Mouse (Mus musculus) gastrocnemius, postnatal 36 days (tissue): ENCODE results near the gene Mavs. TPM values are rescaled to one million over a fixed set of nuclear protein-coding genes. Genes with fewer than 3 reads are reported as not detected.

Experiments used
- DNase-seq, 2 experiments: peaks; one replicate each; pipeline ENCODE4 v3.0.0; 2022
- intact Hi-C: fragments of 180-260 bp; cut with DNase I; formaldehyde crosslinking; loops from one replicate; pipeline ENCODE4 v1.15.1; 2025
- long read RNA-seq, 2 experiments: library from polyadenylated mRNA; stranded (forward); transcript quantifications; one replicate each; pipeline ENCODE4 v2.0.0; 2021
- total RNA-seq, 2 experiments: library from RNA; stranded (reverse); gene quantifications; 2 replicates each; pipeline ENCODE4 v1.2.3; 2021

Mavs gene
- total RNA-seq = 10 to 100 TPM; 35.9 to 58.0 TPM
- long read RNA-seq, experiment 1, transcript Mavs-201 (7 exons, 2,867 nt) = major isoform, 5 of 23 reads
- long read RNA-seq, experiment 1, transcript Mavs-202 (7 exons, 3,057 nt) = major isoform, 5 of 23 reads
- long read RNA-seq, experiment 1, partial matches to known transcripts = 6 of 23 reads
- long read RNA-seq, experiment 1, other reads (novel, unspliced or antisense) = 7 of 23 reads
- long read RNA-seq, experiment 2, transcript Mavs-202 (7 exons, 3,057 nt) = minor isoform, 15 of 57 reads
- long read RNA-seq, experiment 2, transcript Mavs-201 (7 exons, 2,867 nt) = major isoform, 17 of 57 reads
- long read RNA-seq, experiment 2, partial matches to known transcripts = 16 of 57 reads
- long read RNA-seq, experiment 2, other reads (novel, unspliced or antisense) = 9 of 57 reads

- intact Hi-C loops = no loop called here
- peak; percentile 91 to 96 for DNase-seq
Measured at GRCm38 (mm10) chr2:131233307-131234126, at the start of gene Mavs. Mavs (plus strand) TSS chr2:131234063.

GRCm38 (mm10) chr2:131186343-131186742, 47.5 kb upstream of the Mavs start:
- DNase-seq = no peak
- intact Hi-C loops = no loop called here

GRCm38 (mm10) chr2:131186771-131187601, 46.9 kb upstream of the Mavs start, which contains the start of the genes Cdc25b and Spef1:
Cdc25b (plus strand) TSS chr2:131186949.
Spef1 (minus strand) TSS chr2:131187282.
- peak; percentile 78 to 86 for DNase-seq
- intact Hi-C loops = no loop called here

- no peak for DNase-seq
- intact Hi-C loops = no loop called here
Measured at GRCm38 (mm10) chr2:131187602-131187922, 46.3 kb upstream of the Mavs start.

GRCm38 (mm10) chr2:131188311-131188710, 45.6 kb upstream of the Mavs start:
- DNase-seq = no peak
- intact Hi-C loops = no loop called here

GRCm38 (mm10) chr2:131189521-131190309, 44.1 kb upstream of the Mavs start:
- no peak for DNase-seq
- intact Hi-C loops = no loop called here

- DNase-seq = no peak
- intact Hi-C loops = no loop called here
Measured at GRCm38 (mm10) chr2:131190344-131191004, 43.4 kb upstream of the Mavs start.

- intact Hi-C loops = no loop called here
Measured at GRCm38 (mm10) chr2:131191005-131191390, 42.9 kb upstream of the Mavs start.

GRCm38 (mm10) chr2:131196606-131197316, 37.1 kb upstream of the Mavs start:
- DNase-seq = no peak
- intact Hi-C loops = no loop called here

More at GRCm38 (mm10) chr2:131191005-131191390, 42.9 kb upstream of the Mavs start:
- DNase-seq = no peak

GRCm38 (mm10) chr2:131200710-131201109, 33.2 kb upstream of the Mavs start:
- intact Hi-C loops = no loop called here
- DNase-seq = no peak

GRCm38 (mm10) chr2:131201262-131201661, 32.6 kb upstream of the Mavs start:
- intact Hi-C loops = no loop called here
- no peak for DNase-seq

- intact Hi-C loops = loop anchor here (2.0 kb wide), 1 partner anchor 23 kb away; the partner anchor contains the start of gene Cenpb
- no peak for DNase-seq
Measured at GRCm38 (mm10) chr2:131203816-131204409, 29.9 kb upstream of the Mavs start.

- intact Hi-C loops = loop anchor here (2.0 kb wide), 1 partner anchor 24 kb away; the partner anchor contains the start of gene Cenpb
- DNase-seq = peak; percentile 96 to 97
Measured at GRCm38 (mm10) chr2:131204410-131204981, 29.4 kb upstream of the Mavs start.

- intact Hi-C loops = loop anchor here (2.0 kb wide), 1 partner anchor 25 kb away; the partner anchor contains the start of gene Cenpb
- no peak for DNase-seq
Measured at GRCm38 (mm10) chr2:131205521-131206182, 28.2 kb upstream of the Mavs start.

- intact Hi-C loops = no loop called here
- no peak for DNase-seq
Measured at GRCm38 (mm10) chr2:131206778-131207177, 27.1 kb upstream of the Mavs start, which contains the start of gene Ap5s1. Ap5s1 (plus strand) TSS chr2:131207078.

- no peak for DNase-seq
- intact Hi-C loops = no loop called here
Measured at GRCm38 (mm10) chr2:131208356-131208755, 25.5 kb upstream of the Mavs start.
